Mouse (Mus musculus) testis, adult 2 months (tissue): ENCODE data around the gene Hoxb6.

Experiments used
- CTCF ChIP-seq: fragments of 200-500 bp; IDR thresholded peaks from 2 replicates; pipeline ENCODE4 v1.5.1; 2012; ENCODE audit warnings: low read depth, mild to moderate bottlenecking, inconsistent platforms, low read length, moderate library complexity; ENCODE audit not compliant: control insufficient read depth, insufficient read depth, insufficient replicate concordance
- POLR2A ChIP-seq: fragments of 200-500 bp; IDR thresholded peaks from 2 replicates; pipeline ENCODE4 v1.6.1; 2012; ENCODE audit warnings: low read depth, mild to moderate bottlenecking, inconsistent platforms, low read length, moderate library complexity; ENCODE audit not compliant: control insufficient read depth

GRCm38 (mm10) chr11:96291681-96292564, at the start of gene Hoxb6:
- TF ChIP-seq CTCF (no peak), POLR2A (no peak)
